In the genomic region with DNA sequence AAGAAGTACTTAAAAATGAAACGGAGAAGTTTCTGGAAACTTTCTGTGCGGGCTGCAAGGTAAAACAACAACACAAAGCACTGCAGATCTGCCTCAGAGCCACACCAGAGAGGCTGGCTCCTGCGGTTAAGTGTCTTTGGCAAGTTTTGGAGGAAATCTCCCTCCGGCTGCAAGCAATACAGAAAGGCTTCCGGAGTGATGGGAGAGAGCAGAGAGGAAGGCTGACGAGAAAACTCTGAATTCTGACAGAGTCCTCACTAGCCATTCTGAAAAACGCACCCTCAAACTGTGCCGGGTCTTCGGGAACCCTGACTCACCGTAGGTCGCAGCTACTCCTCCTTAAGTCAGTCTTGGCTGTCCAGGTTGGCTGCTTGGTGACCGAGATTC, we compare ENCODE assay signal across 8 mouse cellular contexts. TPM values are rescaled to one million over a fixed set of nuclear protein-coding genes. Genes with fewer than 3 reads are reported as not detected.
DNase-seq lines count a peak whose midpoint lies in the region; ATAC-seq and TF ChIP-seq lines count a peak whose summit lies in the region.

No protein-coding gene starts in this region.

- DNase-seq in spleen, adult 2 months (ENCODE audit: low read depth in 1 of 2, low spot score in 2 of 2), result peak in 1 of 2 experiments; percentile 43
- DNase-seq in spleen, adult 12 weeks (ENCODE audit: low spot score), result no peak
- DNase-seq in heart, postnatal 0 days (ENCODE audit: low spot score), result peak; percentile 26
- DNase-seq in liver, embryonic 13.5 days, result no peak
- DNase-seq in natural killer cell, adult 2 months (ENCODE audit: low spot score in 2 of 2), result peak; percentile 40 to 48
- no peak for DNase-seq in left cerebral cortex, adult 11 months (ENCODE audit: low spot score)
- no peak for DNase-seq in layer of hippocampus, adult 9-10 months (ENCODE audit: low spot score)

- peak; percentile 49 for ATAC-seq in common myeloid progenitor, adult 5-6 weeks (replicated peaks; ENCODE audit: low read depth, poor library complexity, severe bottlenecking)
- ATAC-seq in heart, postnatal 0 days (ENCODE audit: insufficient read depth, low read depth), result no peak; the same call in 1 of the 2 replicates
- ATAC-seq in liver, embryonic 13.5 days (ENCODE audit: low read depth), result peak; percentile 23; the same call in 1 of the 2 replicates

- H3K36me3 ChIP-seq in spleen, adult 2 months (ENCODE audit: control insufficient read depth, insufficient read depth, low read length), result no peaks in the 10 kb centered on the region
- H3K36me3 ChIP-seq in heart, postnatal 0 days (replicated peaks; ENCODE audit: control insufficient read depth, insufficient read depth, low read length), result no peaks in the 10 kb centered on the region
- H3K36me3 ChIP-seq in liver, embryonic 13.5 days, result no peaks in the 10 kb centered on the region

- peak overlapping the region; percentile 70 for H3K9ac ChIP-seq in heart, postnatal 0 days (replicated peaks; ENCODE audit: low read depth, low read length)
- H3K9ac ChIP-seq in liver, embryonic 13.5 days, result peak overlapping the region; percentile 69

- no peak for TF ChIP-seq EP300 in heart, postnatal 0 days (IDR thresholded peaks at IDR 0.05; ENCODE audit: low read depth)

- peak; percentile 31; the same call in 1 of the 2 replicates for TF ChIP-seq POLR2A in spleen, adult 2 months (IDR thresholded peaks at IDR 0.05; ENCODE audit: low read depth, low read length)

- no peaks in the 10 kb centered on the region for H3K27me3 ChIP-seq in spleen, adult 2 months (ENCODE audit: control insufficient read depth, insufficient read depth, low read length)
- H3K27me3 ChIP-seq in heart, postnatal 0 days (ENCODE audit: control insufficient read depth, insufficient read depth, low read length), result no peaks in the 10 kb centered on the region
- no peaks in the 10 kb centered on the region for H3K27me3 ChIP-seq in liver, embryonic 13.5 days

- peaks cover 5% of the 10 kb centered on the region; the same call in 1 of the 2 replicates for H3K4me1 ChIP-seq in spleen, adult 2 months (ENCODE audit: control insufficient read depth, insufficient read depth, insufficient read length)
- no peaks in the 10 kb centered on the region for H3K4me1 ChIP-seq in heart, postnatal 0 days (ENCODE audit: control insufficient read depth, insufficient read depth)
- peaks cover 21% of the 10 kb centered on the region for H3K4me1 ChIP-seq in liver, embryonic 13.5 days (replicated peaks)

- H3K4me3 ChIP-seq in spleen, adult 2 months (ENCODE audit: extremely low read depth, insufficient read depth, insufficient read length), result peak overlapping the region; percentile 56
- peak overlapping the region; percentile 67 for H3K4me3 ChIP-seq in heart, postnatal 0 days (ENCODE audit: low read depth, low read length)
- H3K4me3 ChIP-seq in liver, embryonic 13.5 days (replicated peaks), result peak overlapping the region; percentile 68

- H3K4me2 ChIP-seq in heart, postnatal 0 days (ENCODE audit: low read depth, low read length), result peak overlapping the region; percentile 94
- H3K4me2 ChIP-seq in liver, embryonic 13.5 days, result peak overlapping the region; percentile 88

- WGBS in spleen, adult 2 months, result under 1% methylated on average over 12 of the region's 12 CpGs
- 3% methylated on average over 12 of the region's 12 CpGs for WGBS in heart, postnatal 0 days
- 2% methylated on average over 12 of the region's 12 CpGs for WGBS in liver, embryonic 13.5 days (ENCODE audit: insufficient replicate concordance)

- peak overlapping the region; percentile 93 for H3K27ac ChIP-seq in spleen, adult 2 months (ENCODE audit: insufficient read depth, low read length)
- peak overlapping the region; percentile 74 for H3K27ac ChIP-seq in heart, postnatal 0 days (ENCODE audit: low read depth)
- peak overlapping the region; percentile 68 for H3K27ac ChIP-seq in liver, embryonic 13.5 days

- H3K9me3 ChIP-seq in heart, postnatal 0 days (replicated peaks; ENCODE audit: control insufficient read depth, low read length), result no peaks in the 10 kb centered on the region
- H3K9me3 ChIP-seq in liver, embryonic 13.5 days (replicated peaks), result no peaks in the 10 kb centered on the region

- TF ChIP-seq CTCF in spleen, adult 2 months (IDR thresholded peaks at IDR 0.05; ENCODE audit: extremely low read depth, insufficient read depth, insufficient read length, insufficient replicate concordance), result no peak
- TF ChIP-seq CTCF in heart, postnatal 0 days (IDR thresholded peaks at IDR 0.05; ENCODE audit: low read depth), result no peak

RNA-seq across cellular contexts. Expression of a gene that starts 8.7 kb away (rescaled TPM):
- polyA plus RNA-seq in spleen, adult 2 months (2012; rRNA removed), result 63.8 and 70.8 TPM in 2 replicates
- total RNA-seq in common myeloid progenitor, adult 5-6 weeks (2017), result 155 and 190 TPM in 2 replicates
- 24.7 and 26.6 TPM in 2 replicates for total RNA-seq in heart, postnatal 0 days (2014; rRNA removed; ENCODE audit: low replicate concordance)
- 5.3 and 5.7 TPM in 2 replicates for polyA plus RNA-seq in heart, postnatal 0 days (2015; fragmentation: Nextera tagmentation; extraction: Ambion mirVana)
- 18.6 and 20.7 TPM in 2 replicates for polyA plus RNA-seq in liver, embryonic 13.5 days (2015; fragmentation: Nextera tagmentation; extraction: Ambion mirVana)

Comparison
In these comparisons a context has a peak if more than half of its experiments do, and no peak if none do; other contexts are left out.
1. DNase-seq: peak in heart, postnatal 0 days (single experiment) and natural killer cell, adult 2 months (2 of 2); none in spleen, adult 12 weeks (single experiment), liver, embryonic 13.5 days (single experiment), left cerebral cortex, adult 11 months (single experiment) and layer of hippocampus, adult 9-10 months (single experiment).
2. Peak in every context shown above with its lines, with median percentiles within 50 percentile points of each other: H3K27ac ChIP-seq and H3K4me3 ChIP-seq.